Mouse (Mus musculus) liver, embryonic 14.5 days (tissue): ENCODE measurements around the gene Ptbp2.

Source experiments
- CTCF ChIP-seq: IDR thresholded peaks from 2 replicates; pipeline ENCODE4 v1.5.1; 2016; ENCODE audit warnings: antibody characterized with exemption, low read depth, control low read depth
- EP300 ChIP-seq: IDR thresholded peaks from 2 replicates; pipeline ENCODE4 v1.6.1; 2016; ENCODE audit warnings: antibody characterized with exemption, low read depth

- TF ChIP-seq EP300 (no peak), CTCF (no peak)
These were observed 20.5 kb downstream of the Ptbp2 start for GRCm38 (mm10) chr3:119763772-119764171.
